Mouse (Mus musculus): ENCODE measurements at regions not wholly inside any gene's neighbourhood (a gene's known extent, or its start where the extent isn't known, plus 50 kb on each side); places are given as distances from the start of the nearest gene placed in this dataset.

DNA sequence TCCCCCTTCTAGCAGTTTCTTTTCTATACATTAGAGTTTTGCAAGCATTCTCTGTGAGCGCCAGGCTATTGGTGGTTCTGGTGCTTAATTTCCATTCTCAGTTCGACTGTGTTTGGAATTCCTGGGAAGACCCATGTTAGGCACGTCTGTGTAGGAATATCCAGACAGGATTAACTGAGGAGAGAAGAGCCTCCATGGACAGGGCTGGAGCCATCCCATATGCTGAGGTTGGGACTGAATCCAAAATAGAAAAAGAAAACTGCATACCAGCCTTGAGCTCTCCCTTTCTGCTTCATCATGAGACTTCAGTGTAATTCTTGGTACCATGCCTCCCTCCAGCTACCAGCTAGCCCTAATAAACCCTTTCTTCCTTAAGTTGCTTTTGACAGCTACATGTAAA, 595.3 kb downstream of the Dok5 start:
- DNase-seq (ENCODE audit: low spot score) (no peak), ATAC-seq (ENCODE audit: low FRiP score) (no peak)
- Histone ChIP-seq H3K4me2 (ENCODE audit: low read depth, low read length, poor library complexity, severe bottlenecking) (no peak overlapping the region), H3K9ac (replicated peaks; ENCODE audit: low read length, poor library complexity, severe bottlenecking) (no peak overlapping the region), H3K27me3 (ENCODE audit: insufficient read depth, low read length) (no peaks in the 10 kb centered on the region), H3K36me3 (ENCODE audit: insufficient read depth, low read length) (no peaks in the 10 kb centered on the region), H3K4me3 (ENCODE audit: low read depth, low read length) (no peak overlapping the region), H3K9me3 (ENCODE audit: low read length) (no peaks in the 10 kb centered on the region), H3K4me1 (ENCODE audit: insufficient read depth, low read length) (no peaks in the 10 kb centered on the region), H3K27ac (ENCODE audit: low read depth, low read length) (no peak overlapping the region)
- TF ChIP-seq CTCF (IDR thresholded peaks at IDR 0.05) = no peak
- WGBS = 65% methylated on average over 3 of the region's 3 CpGs

DNA sequence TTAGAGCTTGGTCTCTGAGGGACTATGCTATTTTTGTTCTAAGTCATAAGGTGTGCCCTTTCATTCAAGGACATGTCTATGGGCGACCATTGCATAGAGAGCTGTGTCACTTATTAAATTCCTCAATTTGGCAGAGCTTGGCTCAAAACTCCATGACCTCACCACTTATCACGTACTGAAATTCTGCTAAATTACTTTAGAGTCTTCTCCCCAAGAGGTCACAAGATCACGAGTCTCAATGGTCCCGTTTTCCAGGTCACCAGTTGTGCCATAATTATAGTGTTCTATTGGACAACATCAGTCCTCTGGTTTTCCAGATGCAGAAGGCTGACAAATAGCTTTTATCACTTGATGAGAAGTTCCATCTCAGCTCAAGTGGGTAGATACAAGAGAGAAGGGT, 576.9 kb downstream of the Dok5 start:
- 94% methylated on average over 4 of the region's 4 CpGs for WGBS
- H3K4me1 ChIP-seq (ENCODE audit: insufficient read depth, low read length) = no peaks in the 10 kb centered on the region
- DNase-seq (ENCODE audit: low spot score) (no peak), ATAC-seq (ENCODE audit: low FRiP score) (no peak)
- TF ChIP-seq CTCF (IDR thresholded peaks at IDR 0.05) = no peak
- no peak overlapping the region for H3K4me3 ChIP-seq (ENCODE audit: low read depth, low read length)
- no peak overlapping the region for H3K4me2 ChIP-seq (ENCODE audit: low read depth, low read length, poor library complexity, severe bottlenecking)
- H3K9me3 ChIP-seq (ENCODE audit: low read length) = no peaks in the 10 kb centered on the region
- no peak overlapping the region for H3K27ac ChIP-seq (ENCODE audit: low read depth, low read length)
- no peaks in the 10 kb centered on the region for H3K27me3 ChIP-seq (ENCODE audit: insufficient read depth, low read length)
- no peak overlapping the region for H3K9ac ChIP-seq (replicated peaks; ENCODE audit: low read length, poor library complexity, severe bottlenecking)
- no peaks in the 10 kb centered on the region for H3K36me3 ChIP-seq (ENCODE audit: insufficient read depth, low read length)

- no peak overlapping the region for H3K4me2 ChIP-seq (ENCODE audit: low read depth, low read length, poor library complexity, severe bottlenecking)
- no peaks in the 10 kb centered on the region for H3K4me1 ChIP-seq (ENCODE audit: insufficient read depth, low read length)
- H3K27ac ChIP-seq (ENCODE audit: low read depth, low read length) = no peak overlapping the region
- H3K4me3 ChIP-seq (ENCODE audit: low read depth, low read length) = no peak overlapping the region
- H3K9me3 ChIP-seq (ENCODE audit: low read length) = no peaks in the 10 kb centered on the region
- no peaks in the 10 kb centered on the region for H3K27me3 ChIP-seq (ENCODE audit: insufficient read depth, low read length)
- no peak overlapping the region for H3K9ac ChIP-seq (replicated peaks; ENCODE audit: low read length, poor library complexity, severe bottlenecking)
- no peaks in the 10 kb centered on the region for H3K36me3 ChIP-seq (ENCODE audit: insufficient read depth, low read length)
- 26% methylated on average over 12 of the region's 12 CpGs for WGBS
- DNase-seq (ENCODE audit: low spot score) (peak; percentile 56), ATAC-seq (ENCODE audit: low FRiP score) (no peak)
- TF ChIP-seq CTCF (IDR thresholded peaks at IDR 0.05) = no peak
These were observed 574.4 kb downstream of the Dok5 start for GRCm38 (mm10) chr2:171306000-171306399.

GRCm38 (mm10) chr2:171298519-171298918, 566.9 kb downstream of the Dok5 start:
- no peak for DNase-seq (ENCODE audit: low spot score)
- Histone ChIP-seq H3K36me3 (ENCODE audit: insufficient read depth, low read length) (no peaks in the 10 kb centered on the region), H3K9me3 (ENCODE audit: low read length) (no peaks in the 10 kb centered on the region), H3K4me1 (ENCODE audit: insufficient read depth, low read length) (no peaks in the 10 kb centered on the region), H3K4me2 (ENCODE audit: low read depth, low read length, poor library complexity, severe bottlenecking) (no peak overlapping the region), H3K4me3 (ENCODE audit: low read depth, low read length) (no peak overlapping the region), H3K27ac (ENCODE audit: low read depth, low read length) (no peak overlapping the region), H3K27me3 (ENCODE audit: insufficient read depth, low read length) (no peaks in the 10 kb centered on the region), H3K9ac (replicated peaks; ENCODE audit: low read length, poor library complexity, severe bottlenecking) (no peak overlapping the region)
- WGBS = 33% methylated on average over 5 of the region's 5 CpGs
- TF ChIP-seq CTCF (IDR thresholded peaks at IDR 0.05) = no peak
- no peak for ATAC-seq (ENCODE audit: low FRiP score)

DNA sequence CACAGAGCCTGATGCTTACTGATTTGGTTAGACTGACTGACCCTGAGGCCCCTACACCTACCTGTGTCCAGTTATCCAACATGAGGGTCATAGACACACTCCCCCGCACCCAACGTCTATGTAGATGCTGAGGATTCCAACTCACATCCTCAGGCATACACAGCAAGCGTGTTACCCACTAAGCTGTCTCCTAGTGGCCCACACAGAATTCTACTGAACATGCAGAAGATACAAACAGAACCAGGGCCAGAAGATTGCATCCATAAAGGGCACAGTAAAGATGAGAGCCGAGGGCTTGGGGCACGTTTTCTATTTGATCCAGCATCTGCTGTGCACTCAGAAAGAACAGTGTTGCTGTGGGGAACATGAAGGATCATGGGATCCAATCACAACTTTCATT, 564.0 kb downstream of the Dok5 start:
- H3K4me1 ChIP-seq (ENCODE audit: insufficient read depth, low read length) = no peaks in the 10 kb centered on the region
- H3K4me2 ChIP-seq (ENCODE audit: low read depth, low read length, poor library complexity, severe bottlenecking) = no peak overlapping the region
- DNase-seq (ENCODE audit: low spot score) (no peak), ATAC-seq (ENCODE audit: low FRiP score) (no peak)
- no peak for TF ChIP-seq CTCF (IDR thresholded peaks at IDR 0.05)
- no peak overlapping the region for H3K4me3 ChIP-seq (ENCODE audit: low read depth, low read length)
- H3K9ac ChIP-seq (replicated peaks; ENCODE audit: low read length, poor library complexity, severe bottlenecking) = no peak overlapping the region
- WGBS = 86% methylated on average over 5 of the region's 5 CpGs
- no peak overlapping the region for H3K27ac ChIP-seq (ENCODE audit: low read depth, low read length)
- H3K9me3 ChIP-seq (ENCODE audit: low read length) = no peaks in the 10 kb centered on the region
- no peaks in the 10 kb centered on the region for H3K36me3 ChIP-seq (ENCODE audit: insufficient read depth, low read length)
- no peaks in the 10 kb centered on the region for H3K27me3 ChIP-seq (ENCODE audit: insufficient read depth, low read length)

- no peaks in the 10 kb centered on the region for H3K27me3 ChIP-seq (ENCODE audit: insufficient read depth, low read length)
- no peak overlapping the region for H3K4me3 ChIP-seq (ENCODE audit: low read depth, low read length)
- H3K4me1 ChIP-seq (ENCODE audit: insufficient read depth, low read length) = no peaks in the 10 kb centered on the region
- no peak overlapping the region for H3K4me2 ChIP-seq (ENCODE audit: low read depth, low read length, poor library complexity, severe bottlenecking)
- H3K36me3 ChIP-seq (ENCODE audit: insufficient read depth, low read length) = no peaks in the 10 kb centered on the region
- no peak overlapping the region for H3K9ac ChIP-seq (replicated peaks; ENCODE audit: low read length, poor library complexity, severe bottlenecking)
- TF ChIP-seq CTCF (IDR thresholded peaks at IDR 0.05) = no peak
- H3K9me3 ChIP-seq (ENCODE audit: low read length) = no peaks in the 10 kb centered on the region
- H3K27ac ChIP-seq (ENCODE audit: low read depth, low read length) = no peak overlapping the region
- no peak for ATAC-seq (ENCODE audit: low FRiP score)
- no peak for DNase-seq (ENCODE audit: low spot score)
These were observed 561.0 kb downstream of the Dok5 start for GRCm38 (mm10) chr2:171292579-171292978.
